Mouse (Mus musculus): Measurements from ENCODE around the gene Trnau1ap. TPM values are rescaled to one million over a fixed set of nuclear protein-coding genes. Genes with fewer than 3 reads are reported as not detected.

Trnau1ap gene
- 10 to 100 TPM; 24.3 to 26.2 TPM for total RNA-seq (2021)
- long read RNA-seq, experiment 1, transcript Trnau1ap-201 (9 exons, 1,130 nt): major isoform, 18 of 28 reads
- long read RNA-seq, experiment 1, partial matches to known transcripts: 0 of 28 reads
- long read RNA-seq, experiment 1, other reads (novel, unspliced or antisense): 6 of 28 reads
- long read RNA-seq, experiment 2, transcript Trnau1ap-201 (9 exons, 1,130 nt): major isoform, 19 of 32 reads
- long read RNA-seq, experiment 2, partial matches to known transcripts: 4 of 32 reads
- long read RNA-seq, experiment 2, other reads (novel, unspliced or antisense): 2 of 32 reads

DNA sequence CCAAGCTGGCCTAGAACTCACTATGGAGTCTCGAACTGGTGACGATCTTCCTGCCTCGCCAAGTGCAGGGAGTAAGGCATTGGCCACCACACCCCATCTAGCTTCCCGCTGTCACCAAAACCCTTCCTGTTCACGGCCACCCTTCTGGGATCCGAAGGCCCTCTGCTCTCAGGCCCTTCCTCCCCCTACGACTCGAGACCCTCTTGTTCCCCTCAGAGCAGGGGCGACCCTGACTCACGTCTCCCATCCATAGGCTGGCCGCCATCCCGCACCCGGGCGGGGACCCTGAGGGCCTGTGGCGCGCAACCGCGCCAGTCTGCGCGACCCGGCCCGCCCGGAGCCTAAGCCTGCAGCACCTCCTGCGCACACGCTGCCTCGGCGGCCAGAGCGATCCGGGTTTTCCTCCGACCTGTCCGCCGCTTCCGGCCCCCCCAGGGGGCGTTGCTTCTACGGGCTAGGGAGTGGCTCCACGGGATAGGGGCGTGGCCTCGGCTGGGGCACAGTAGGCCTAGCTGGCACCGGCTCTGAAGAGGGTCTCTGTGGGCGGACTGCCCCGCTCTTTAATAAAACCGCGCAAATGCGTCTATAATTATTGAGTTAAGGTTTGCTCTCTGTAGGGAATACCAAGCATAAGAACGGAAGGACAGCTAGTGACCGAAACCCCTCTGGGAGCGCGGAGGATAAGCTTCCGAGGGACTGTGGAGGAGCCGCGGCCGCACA is at the start of gene Trnau1ap:
Trnau1ap (minus strand) TSS at position 424 of the 720 bp plus-strand sequence.
- DNase-seq (ENCODE audit: low spot score in 2 of 2): peak; percentile 81 to 85

DNA sequence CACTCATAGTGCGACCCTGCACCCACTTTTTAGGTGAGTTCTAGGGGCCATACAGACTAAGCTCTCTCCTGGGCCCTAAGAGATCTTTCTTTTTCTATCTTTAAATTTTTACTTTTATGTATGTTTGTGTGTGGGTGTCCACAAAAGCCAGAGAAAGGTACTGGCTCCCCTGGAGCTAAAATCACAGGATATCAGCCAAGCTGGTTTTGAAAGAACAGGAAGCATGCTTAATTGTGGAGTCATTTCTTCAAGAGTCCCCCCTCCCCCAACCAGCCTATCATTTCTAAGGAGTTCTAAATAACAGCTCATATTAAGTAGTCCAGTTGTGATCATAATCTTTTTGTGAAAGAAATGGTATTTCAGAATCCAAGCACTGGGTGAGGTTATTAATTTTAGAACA is 44.5 kb upstream of the Trnau1ap start:
- DNase-seq (ENCODE audit: low spot score in 2 of 2): no peak

- no peak for DNase-seq (ENCODE audit: low spot score in 2 of 2)
These were observed 40.8 kb upstream of the Trnau1ap start for GRCm38 (mm10) chr4:132369953-132370750.

DNA sequence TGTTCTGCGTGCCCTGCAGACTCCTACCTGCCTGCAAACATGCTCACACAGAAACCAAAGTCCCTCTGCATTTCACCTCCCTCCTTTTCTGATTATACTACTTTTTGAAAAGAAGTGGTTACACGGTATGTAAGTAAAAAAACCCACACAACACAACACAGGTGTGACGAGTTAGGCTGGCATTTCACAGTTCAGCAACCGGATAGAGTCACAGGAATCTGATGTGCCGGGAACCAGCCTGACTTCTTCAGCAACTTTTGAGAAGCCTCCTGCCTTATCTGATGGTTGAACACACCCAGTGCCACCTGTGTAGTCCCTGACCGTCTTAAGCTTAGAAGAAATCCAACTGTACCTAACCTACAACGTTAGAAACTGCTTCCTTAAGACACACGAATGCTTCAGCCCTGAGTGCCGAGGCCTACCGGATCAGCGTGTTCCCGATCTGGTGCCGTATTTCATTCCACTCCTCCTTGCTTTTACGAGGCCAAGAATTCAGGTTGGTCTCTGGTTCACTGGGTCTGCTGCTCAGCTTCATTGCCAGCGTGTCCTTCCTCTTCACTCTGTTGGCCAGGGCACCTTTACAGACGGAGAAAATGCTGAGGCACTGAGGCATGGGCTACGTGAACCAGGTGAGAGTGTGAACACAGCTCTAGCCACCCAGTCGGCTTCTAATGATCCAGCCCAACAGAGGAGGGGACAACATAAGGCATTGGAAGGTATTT is 38.3 kb upstream of the Trnau1ap start:
- DNase-seq (ENCODE audit: low spot score in 2 of 2): no peak

DNA sequence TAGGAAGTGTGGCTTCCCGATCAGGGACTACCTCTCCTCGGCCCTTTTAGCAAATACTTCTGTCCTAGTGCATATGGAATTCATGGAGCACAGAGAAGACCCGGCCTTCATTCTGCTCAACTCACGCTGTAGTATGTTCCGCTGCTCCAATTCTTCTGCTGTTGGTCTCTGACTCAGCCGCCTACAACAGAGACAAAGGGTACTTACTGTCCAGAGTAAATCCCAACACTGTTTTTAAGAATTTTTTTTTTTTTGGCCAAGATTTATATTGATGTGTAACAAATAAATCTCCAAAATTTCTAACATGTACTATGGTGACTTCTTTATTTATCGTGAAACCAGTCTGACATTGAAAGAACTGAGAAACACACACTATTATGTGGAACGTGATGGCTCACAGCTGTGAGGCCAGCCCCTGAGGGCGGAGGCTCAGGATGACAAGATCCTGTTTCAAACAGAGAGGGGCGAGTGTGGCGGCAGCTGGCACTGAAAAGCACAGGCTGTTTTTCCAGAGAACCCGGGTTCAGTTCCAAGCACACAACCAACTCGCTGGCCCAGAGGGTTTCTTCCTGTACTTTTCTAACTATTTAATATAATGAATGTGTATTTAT is 36.2 kb upstream of the Trnau1ap start:
- no peak for DNase-seq (ENCODE audit: low spot score in 2 of 2)

DNA sequence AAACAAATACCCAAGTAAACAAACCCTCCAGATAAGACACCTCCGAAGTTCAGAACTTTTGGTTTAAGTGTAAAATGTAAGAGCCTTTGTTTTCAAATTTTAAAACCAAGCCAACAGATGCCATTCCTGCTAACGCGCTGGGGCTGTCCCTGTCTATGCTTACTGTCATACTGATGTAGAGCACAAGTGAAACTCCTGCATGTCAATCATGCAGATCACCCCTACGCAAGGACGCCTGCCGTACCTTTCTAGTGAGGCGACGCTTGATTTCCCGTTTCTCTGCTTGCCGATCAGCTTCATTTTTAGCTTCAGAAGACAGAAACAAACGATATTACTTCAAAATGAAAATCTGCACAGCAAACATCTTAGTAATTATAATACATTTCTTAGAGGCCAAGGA is 34.1 kb upstream of the Trnau1ap start:
- DNase-seq (ENCODE audit: low spot score in 2 of 2): no peak

- DNase-seq (ENCODE audit: low spot score in 2 of 2): no peak
These were observed 30.2 kb upstream of the Trnau1ap start for GRCm38 (mm10) chr4:132359510-132359909.

- peak; percentile 34 to 44 for DNase-seq (ENCODE audit: low spot score in 2 of 2)
These were observed 26.8 kb upstream of the Trnau1ap start for GRCm38 (mm10) chr4:132356170-132356569.

DNA sequence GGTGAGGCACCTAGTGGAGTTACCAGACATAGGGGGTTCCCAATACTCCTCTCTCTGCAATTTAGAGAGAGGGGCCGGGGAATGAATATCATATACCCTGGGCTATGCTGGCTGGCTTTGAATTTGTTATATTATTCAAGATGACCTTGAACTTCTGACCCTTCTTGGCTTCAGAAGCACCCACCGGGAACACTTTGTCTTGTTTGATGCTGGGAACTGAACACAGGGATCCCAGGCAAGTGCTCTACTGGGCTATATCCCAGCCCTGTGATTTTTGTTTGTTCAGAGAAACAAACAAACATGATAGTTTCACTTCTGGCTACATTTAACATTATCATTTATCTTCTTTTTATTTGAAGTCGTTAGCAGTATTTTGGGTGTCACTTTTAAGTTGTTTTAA is 26.1 kb upstream of the Trnau1ap start:
- DNase-seq (ENCODE audit: low spot score in 2 of 2): no peak

GRCm38 (mm10) chr4:132354571-132354970 is 25.2 kb upstream of the Trnau1ap start:
- DNase-seq (ENCODE audit: low spot score in 2 of 2): no peak

- DNase-seq (ENCODE audit: low spot score in 2 of 2): peak; percentile 86 to 90
These were observed 24.1 kb upstream of the Trnau1ap start, which contains the start of gene Rcc1 for GRCm38 (mm10) chr4:132353481-132353885. Rcc1 (minus strand) TSS chr4:132353605.

DNA sequence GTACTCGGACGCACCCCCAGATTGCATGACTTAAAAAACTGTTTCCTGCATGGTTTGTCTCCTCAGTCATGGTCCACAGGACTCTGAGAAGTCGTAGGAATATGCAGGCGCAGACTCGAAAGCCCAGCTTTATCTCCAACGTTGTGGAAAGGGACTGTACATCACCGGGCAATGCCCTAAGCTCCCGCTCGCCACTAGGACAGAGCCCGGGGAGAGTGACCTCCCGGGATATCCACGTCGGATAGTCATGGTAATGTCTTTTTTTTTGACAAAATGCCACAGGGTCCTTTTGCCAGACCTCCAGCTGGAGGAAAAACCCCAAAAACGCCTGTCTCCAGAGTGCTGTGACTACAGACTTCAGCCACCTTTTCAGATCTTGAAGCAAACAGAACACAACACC is 23.4 kb upstream of the Trnau1ap start:
- DNase-seq (ENCODE audit: low spot score in 2 of 2): no peak

GRCm38 (mm10) chr4:132351401-132351800 is 22.1 kb upstream of the Trnau1ap start:
- no peak for DNase-seq (ENCODE audit: low spot score in 2 of 2)

- DNase-seq (ENCODE audit: low spot score in 2 of 2): no peak
These were observed 21.5 kb upstream of the Trnau1ap start for GRCm38 (mm10) chr4:132350854-132351253.

DNA sequence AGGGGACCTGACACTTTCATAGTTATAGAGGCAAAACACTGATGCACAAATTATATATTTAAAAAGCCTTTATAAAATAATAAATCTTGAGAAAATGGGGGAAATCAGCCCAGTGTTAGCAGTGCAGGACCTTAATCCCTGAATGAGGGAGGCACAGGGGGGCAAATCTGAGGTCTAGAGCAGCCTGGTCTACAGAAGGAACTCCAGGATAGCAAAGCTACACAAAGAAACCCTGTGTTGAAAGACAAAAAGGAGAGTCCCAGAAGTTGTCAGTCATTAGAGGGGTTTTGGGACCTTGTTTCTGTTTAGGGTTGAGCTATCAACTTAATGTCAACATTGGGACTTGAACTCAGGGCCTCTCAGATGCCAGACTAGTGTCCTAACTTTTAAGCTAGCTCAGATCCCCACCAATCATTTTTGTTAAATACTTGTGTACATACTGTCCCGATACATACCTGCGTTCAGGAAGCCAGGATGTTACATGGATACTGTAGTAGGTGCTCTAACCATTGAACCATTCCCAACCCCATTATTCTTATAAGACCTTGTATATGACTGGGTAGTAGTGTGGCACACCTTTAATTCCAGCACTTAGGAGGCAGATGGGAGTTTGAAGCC is 20.9 kb upstream of the Trnau1ap start:
- DNase-seq (ENCODE audit: low spot score in 2 of 2): no peak

GRCm38 (mm10) chr4:132349495-132350122 is 20.3 kb upstream of the Trnau1ap start:
- no peak for DNase-seq (ENCODE audit: low spot score in 2 of 2)

- no peak for DNase-seq (ENCODE audit: low spot score in 2 of 2)
These were observed 17.3 kb upstream of the Trnau1ap start for GRCm38 (mm10) chr4:132346661-132347060.

GRCm38 (mm10) chr4:132346261-132346660 is 16.9 kb upstream of the Trnau1ap start:
- DNase-seq (ENCODE audit: low spot score in 2 of 2): no peak

DNA sequence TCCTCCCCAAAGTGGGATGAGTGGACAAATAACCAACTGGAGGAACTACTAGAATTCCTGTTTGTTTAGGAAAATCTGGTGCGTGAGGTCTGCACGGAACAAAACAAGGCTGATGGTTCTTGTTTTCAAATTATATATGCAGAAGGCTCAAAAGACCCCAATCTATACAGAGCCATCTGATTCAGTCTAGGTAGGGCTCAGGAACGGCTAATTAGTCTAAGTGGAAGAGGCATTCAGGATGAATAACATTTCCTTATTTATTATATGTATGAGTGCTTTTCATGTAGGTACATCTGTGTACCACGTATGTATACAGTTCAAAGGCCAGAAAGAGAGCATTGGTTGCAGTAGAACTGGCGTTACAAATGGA is 16.5 kb upstream of the Trnau1ap start:
- no peak for DNase-seq (ENCODE audit: low spot score in 2 of 2)

Data from left cerebral cortex, adult 18-20 months (tissue).